Mouse (Mus musculus) MEL (cell line): ENCODE measurements at regions not wholly inside any gene's neighbourhood (a gene's known extent, or its start where the extent isn't known, plus 50 kb on each side); places are given as distances from the start of the nearest gene placed in this dataset.

Experiments used
- BHLHE40 ChIP-seq: IDR thresholded peaks from 2 replicates; pipeline ENCODE4 v1.6.1; 2012; ENCODE audit warnings: low read depth, mild to moderate bottlenecking, inconsistent platforms, low read length, improper control_type of control experiment, borderline replicate concordance
- CTCF ChIP-seq, 3 experiments: IDR thresholded peaks in 2 of 3; conservative IDR thresholded peaks in 1 of 3; 2 replicates each; pipeline ENCODE4 v1.5.1; 2011 to 2012; ENCODE audit warnings: low read length in 3 of 3, low read depth in 2 of 3, mild to moderate bottlenecking in 2 of 3, improper control_type of control experiment in 1 of 3, inconsistent platforms in 1 of 3, mixed read lengths in 1 of 3, moderate library complexity in 1 of 3; ENCODE audit not compliant: control insufficient read depth in 1 of 3, insufficient read depth in 1 of 3, poor library complexity in 1 of 3, severe bottlenecking in 1 of 3
- EP300 ChIP-seq, 2 experiments: IDR thresholded peaks; 2 replicates each; pipeline ENCODE4 v1.6.1; 2011; ENCODE audit warnings: improper control_type of control experiment in 2 of 2, low read length in 2 of 2, low read depth in 1 of 2, mild to moderate bottlenecking in 1 of 2
- JUND ChIP-seq: IDR thresholded peaks from 2 replicates; pipeline ENCODE4 v1.6.1; 2011; ENCODE audit warnings: low read depth, mild to moderate bottlenecking, improper control_type of control experiment, low read length
- RAD21 ChIP-seq: IDR thresholded peaks from 2 replicates; pipeline ENCODE4 v1.6.1; 2011; ENCODE audit warnings: mild to moderate bottlenecking, low read depth, low read length, improper control_type of control experiment
- SMC3 ChIP-seq: IDR thresholded peaks from 2 replicates; pipeline ENCODE4 v1.6.1; 2011; ENCODE audit warnings: low read depth, low read length, improper control_type of control experiment
- USF1 ChIP-seq: IDR thresholded peaks from 2 replicates; pipeline ENCODE4 v1.6.1; 2014; ENCODE audit warnings: low read depth, mild to moderate bottlenecking, inconsistent platforms, low read length, improper control_type of control experiment, moderate library complexity
- ZC3H11A ChIP-seq: IDR thresholded peaks from 2 replicates; pipeline ENCODE4 v1.6.1; 2012; ENCODE audit warnings: low read depth, mild to moderate bottlenecking, inconsistent platforms, low read length, improper control_type of control experiment

GRCm38 (mm10) chr13:72714793-72715192 lies 86.2 kb downstream of the Irx2 start:
- TF ChIP-seq USF1 = no peak
- TF ChIP-seq SMC3 = no peak
- no peak for TF ChIP-seq ZC3H11A
- no peak for TF ChIP-seq RAD21
- no peak for TF ChIP-seq EP300 (IDR thresholded peaks at IDR 0.05; ENCODE audit: low read depth in 1 of 2, low read length in 2 of 2)
- TF ChIP-seq CTCF (IDR thresholded peaks at IDR 0.05 in 2 of 3, conservative IDR thresholded peaks at IDR 0.05 in 1 of 3; ENCODE audit: control insufficient read depth in 1 of 3, insufficient read depth in 1 of 3, low read depth in 2 of 3, low read length in 3 of 3, poor library complexity in 1 of 3, severe bottlenecking in 1 of 3) = no peak
- TF ChIP-seq BHLHE40 = no peak
- TF ChIP-seq JUND = no peak
